Mouse (Mus musculus) heart, embryonic 10.5 days (tissue): Measurements from ENCODE around the gene H2-K1. TPM values are rescaled to one million over a fixed set of nuclear protein-coding genes. Genes with fewer than 3 reads are reported as not detected.
"Not testable (repeated sequence)": the region's sequence is repeated elsewhere in the genome, so short reads cannot be mapped to it uniquely, and the experiment has no call there.

Experiments
- DNase-seq: peaks from one replicate; pipeline ENCODE4 v3.0.0-alpha.2; 2017; ENCODE audit warnings: low spot score
- H3K27ac ChIP-seq: fragments of 300-500 bp; sonication (generic); 2 replicates; pipeline ENCODE4 v1.5.1; 2016; ENCODE audit warnings: mild to moderate bottlenecking
- H3K27me3 ChIP-seq: fragments of 300-500 bp; sonication (generic); 2 replicates; pipeline ENCODE4 v1.6.1; 2016; ENCODE audit warnings: mild to moderate bottlenecking; ENCODE audit not compliant: poor library complexity, insufficient read depth, severe bottlenecking
- H3K36me3 ChIP-seq: fragments of 300-500 bp; sonication (generic); 2 replicates; pipeline ENCODE4 v1.6.1; 2016; ENCODE audit warnings: mild to moderate bottlenecking, moderate library complexity
- H3K4me1 ChIP-seq: fragments of 300-500 bp; sonication (generic); 2 replicates; pipeline ENCODE4 v1.6.1; 2016; ENCODE audit warnings: mild to moderate bottlenecking
- H3K4me3 ChIP-seq: fragments of 300-500 bp; sonication (generic); 2 replicates; pipeline ENCODE4 v1.5.1; 2016; ENCODE audit warnings: mild to moderate bottlenecking, moderate library complexity
- H3K9me3 ChIP-seq: fragments of 300-500 bp; sonication (generic); 2 replicates; pipeline ENCODE4 v1.6.1; 2016; ENCODE audit warnings: mild to moderate bottlenecking, moderate library complexity
- WGBS: fragments of 180-500 bp; shearing (Covaris S2); methylation state at CpG from one replicate; pipeline ENCODE4 v1.1.7; 2016; 5-methylcytosine and 5-hydroxymethylcytosine counted together
- polyA plus RNA-seq: library from polyadenylated mRNA; unstranded; fragments of >200 nt; fragmentation: Nextera tagmentation; extraction: Ambion mirVana; gene quantifications from 2 replicates; pipeline ENCODE4 v1.2.1, GENCODE M21; 2016

H2-K1 gene
- polyA plus RNA-seq, 1 experiment from 2014 or later, result 16.2 TPM

DNA sequence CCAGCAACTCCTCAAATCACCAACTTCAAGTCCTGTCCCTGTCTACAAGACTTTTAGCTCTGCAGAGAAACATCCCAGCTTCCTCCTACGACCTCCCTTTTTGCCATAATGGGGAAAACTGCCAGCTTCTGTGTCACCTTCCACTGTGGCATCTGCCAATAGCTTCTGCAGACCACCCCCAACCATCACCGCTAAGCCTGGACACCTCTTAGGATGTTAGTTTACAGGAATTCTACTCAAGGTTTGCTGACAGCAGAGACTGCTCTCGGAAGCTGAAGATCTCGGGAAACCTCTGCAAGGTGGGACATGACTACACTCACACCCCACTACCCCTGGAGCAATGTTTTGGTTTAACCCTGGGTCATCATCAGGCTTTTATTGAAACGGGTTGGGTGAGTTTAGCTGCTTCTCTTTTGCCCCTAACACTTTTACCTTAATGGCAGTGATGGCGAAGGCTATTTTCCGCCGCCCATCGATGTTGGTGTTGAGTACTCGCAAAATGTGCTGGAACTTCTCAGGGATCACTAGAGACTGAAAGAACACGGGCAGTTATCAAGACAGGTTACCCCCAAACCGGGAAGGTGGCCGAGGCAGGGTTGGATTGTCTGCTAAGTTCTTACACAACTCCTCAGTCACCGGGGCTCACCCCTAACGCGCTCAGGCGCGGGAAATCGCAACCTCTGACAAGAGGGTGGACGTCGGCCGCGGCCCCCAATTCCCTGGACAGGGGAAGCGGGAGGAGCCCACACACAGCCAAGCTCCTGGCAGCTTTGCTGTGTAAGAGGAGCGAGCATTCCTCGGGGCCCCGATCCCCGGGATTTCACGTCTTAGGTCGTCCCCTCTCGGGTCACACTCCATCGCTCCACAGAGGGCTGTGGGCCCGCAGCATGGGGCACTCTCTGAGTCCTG is 45.2 kb downstream of the H2-K1 start:
- WGBS, result under 1% methylated on average over 33 of the region's 33 CpGs
- Histone ChIP-seq H3K27ac (peak overlapping the region; percentile 98), H3K36me3 (peaks cover 55% of the 10 kb centered on the region), H3K27me3 (no peaks in the 10 kb centered on the region), H3K4me3 (peak overlapping the region; percentile 100), H3K4me1 (peaks cover 51% of the 10 kb centered on the region), H3K9me3 (no peaks in the 10 kb centered on the region)
- no peak for DNase-seq

DNA sequence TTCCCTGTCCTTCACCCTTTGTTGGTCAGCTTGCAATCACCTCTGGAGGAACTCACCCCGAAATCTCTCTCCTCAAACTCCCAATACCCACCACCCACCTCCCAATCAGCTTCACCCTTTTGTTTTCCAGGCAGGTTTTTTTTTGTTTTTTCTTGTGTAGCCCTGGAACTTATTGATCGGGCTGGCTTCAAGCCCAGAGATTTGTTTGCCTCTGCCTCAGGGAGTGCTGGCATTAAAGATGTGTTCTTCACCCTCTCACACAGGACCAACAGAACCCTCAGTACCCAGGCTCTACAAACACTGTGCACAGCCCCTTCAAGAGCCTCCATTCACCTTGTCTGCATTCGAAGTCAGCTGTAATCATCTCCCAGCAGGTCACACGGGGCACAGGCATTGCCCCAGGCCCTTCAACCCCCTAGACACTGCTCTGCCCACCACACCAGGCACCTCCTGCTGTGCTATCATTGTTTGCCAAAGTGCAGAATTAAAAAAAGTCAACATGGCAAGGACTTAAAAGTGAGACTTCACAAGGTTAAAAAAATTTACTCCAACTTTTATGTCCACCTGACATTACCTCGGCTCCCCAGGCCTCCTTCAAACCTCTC is 46.1 kb downstream of the H2-K1 start:
- H3K9me3 ChIP-seq, result no peaks in the 10 kb centered on the region
- H3K4me3 ChIP-seq, result peak overlapping the region; percentile 100
- H3K4me1 ChIP-seq, result peaks cover 51% of the 10 kb centered on the region
- H3K27ac ChIP-seq, result peak overlapping the region; percentile 98; the same call in 1 of the 2 replicates
- no peaks in the 10 kb centered on the region for H3K27me3 ChIP-seq
- no peak for DNase-seq
- WGBS, result 45% methylated on average over 5 of the region's 5 CpGs
- peaks cover 54% of the 10 kb centered on the region for H3K36me3 ChIP-seq

DNA sequence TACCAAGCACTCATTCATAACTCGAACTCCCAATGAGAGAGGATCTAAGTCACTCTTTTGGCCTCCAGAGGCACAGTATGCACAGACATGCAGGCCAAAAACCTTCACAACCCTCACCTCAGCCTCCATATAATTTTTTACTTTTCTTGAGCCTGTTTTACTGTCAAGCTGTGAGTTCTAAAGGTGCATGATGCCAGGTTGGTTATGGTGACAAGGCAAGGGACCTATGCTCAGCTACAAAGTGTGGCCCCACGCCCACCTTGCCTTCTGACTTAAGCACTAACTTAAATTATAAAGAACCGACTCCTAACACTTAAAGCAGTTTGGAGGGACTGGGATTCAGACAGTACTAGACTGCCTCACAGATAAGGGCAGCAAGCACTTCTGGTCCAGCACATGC is 46.8 kb downstream of the H2-K1 start:
- H3K4me1 ChIP-seq, result peaks cover 51% of the 10 kb centered on the region
- DNase-seq, result no peak
- H3K27ac ChIP-seq, result no peak overlapping the region
- WGBS, result 78% methylated on average over 3 of the region's 3 CpGs
- peak overlapping the region; percentile 100 for H3K4me3 ChIP-seq
- H3K27me3 ChIP-seq, result no peaks in the 10 kb centered on the region
- H3K36me3 ChIP-seq, result peaks cover 54% of the 10 kb centered on the region
- no peaks in the 10 kb centered on the region for H3K9me3 ChIP-seq

DNA sequence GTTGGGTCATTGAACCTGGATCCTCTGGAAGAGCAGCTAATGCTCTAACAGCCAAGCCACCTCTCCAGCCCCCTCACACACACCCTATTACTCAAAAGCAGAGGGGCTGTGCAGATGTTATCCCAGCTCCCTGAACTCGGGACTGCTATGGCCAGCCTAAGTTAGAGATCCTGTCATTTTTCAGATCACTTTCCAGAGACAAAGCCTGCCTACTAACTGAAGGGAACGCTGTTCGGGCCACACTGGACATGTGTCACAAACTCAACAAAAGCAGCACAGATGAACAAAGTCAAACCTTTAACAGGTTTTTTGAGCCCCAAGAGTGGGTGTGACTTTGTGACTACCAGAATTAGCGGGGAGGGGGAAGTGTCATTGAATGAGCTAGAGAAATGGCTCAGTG is 47.3 kb downstream of the H2-K1 start:
- Histone ChIP-seq H3K36me3 (peaks cover 55% of the 10 kb centered on the region), H3K27me3 (no peaks in the 10 kb centered on the region), H3K4me1 (peaks cover 51% of the 10 kb centered on the region), H3K27ac (no peak overlapping the region), H3K4me3 (peak overlapping the region; percentile 100), H3K9me3 (no peaks in the 10 kb centered on the region)
- no peak for DNase-seq
- WGBS, result 86% methylated on average over 4 of the region's 4 CpGs

DNA sequence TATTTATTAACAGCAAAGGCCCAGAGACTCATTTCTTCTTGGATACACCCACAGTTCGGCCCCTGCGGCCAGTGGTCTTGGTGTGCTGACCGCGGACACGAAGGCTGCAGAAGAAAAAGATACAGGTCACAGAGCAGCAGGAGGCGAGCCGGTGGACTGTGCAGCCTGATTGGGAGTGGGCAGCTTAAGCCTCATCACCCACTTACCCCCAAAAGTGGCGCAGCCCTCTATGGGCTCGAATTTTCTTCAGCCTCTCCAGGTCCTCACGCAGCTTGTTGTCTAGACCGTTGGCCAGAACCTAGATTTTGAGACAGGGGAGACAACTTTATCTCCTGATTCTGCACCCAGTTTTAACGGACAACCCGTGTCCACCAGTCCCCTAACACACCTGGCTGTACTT is 48.1 kb downstream of the H2-K1 start:
- Histone ChIP-seq H3K4me1 (peaks cover 51% of the 10 kb centered on the region), H3K4me3 (peak overlapping the region; percentile 63), H3K36me3 (peaks cover 60% of the 10 kb centered on the region)
- not testable (repeated sequence) for H3K9me3 ChIP-seq, H3K27me3 ChIP-seq, DNase-seq, H3K27ac ChIP-seq
- WGBS, result 74% methylated on average over 13 of the region's 13 CpGs

DNA sequence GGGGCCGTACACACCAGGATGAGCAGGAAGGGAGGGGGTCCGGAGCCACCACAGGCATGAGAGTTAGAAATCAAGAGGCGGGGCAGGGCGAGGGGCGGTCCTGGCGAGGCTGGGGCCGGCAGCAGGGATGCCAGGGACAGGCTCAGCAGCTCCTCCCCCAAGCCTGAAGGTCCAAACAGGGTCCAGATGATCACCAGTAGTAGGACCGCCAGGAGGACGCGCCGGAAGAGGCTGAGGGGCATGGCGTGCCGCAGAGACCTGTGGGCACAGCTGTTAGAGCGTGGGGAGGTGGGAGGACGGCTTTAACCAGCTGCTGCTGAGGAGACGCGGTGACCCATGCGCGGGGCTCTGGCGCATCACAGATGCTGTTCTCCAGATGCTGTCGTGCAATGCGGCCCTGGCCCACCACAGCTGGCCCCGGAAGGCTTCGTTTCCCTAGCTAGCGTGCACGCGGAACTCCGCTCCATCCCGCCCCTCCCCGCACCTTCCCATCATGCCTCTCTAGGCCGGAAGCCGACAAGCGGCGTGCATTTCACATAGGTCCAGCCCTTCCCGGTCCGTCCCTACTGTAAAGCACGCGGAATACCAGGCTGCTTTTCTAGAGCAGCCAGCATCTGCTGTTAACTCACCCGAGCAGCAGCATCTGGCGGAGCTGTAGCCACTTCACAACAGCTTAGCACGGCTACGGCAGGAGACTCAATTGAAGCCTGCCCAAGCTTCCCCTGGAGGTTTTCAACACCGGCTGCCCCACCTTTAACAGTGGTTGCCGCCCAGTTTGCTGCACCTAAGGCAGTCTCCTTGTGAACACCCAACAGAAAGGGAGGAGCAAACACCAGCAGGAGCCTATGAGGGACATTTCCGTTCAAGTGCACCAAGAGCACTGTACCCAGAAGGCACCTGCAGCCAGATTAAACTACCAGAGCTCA is 48.9 kb downstream of the H2-K1 start, which contains the start of gene B3galt4:
TSS of gene B3galt4 (minus strand) at position 468 of the 926 bp plus-strand sequence.
- peaks cover 46% of the 10 kb centered on the region for H3K4me1 ChIP-seq
- H3K4me3 ChIP-seq, result peak within 1 kb of the TSS; percentile 63
- H3K36me3 ChIP-seq, result peaks cover 66% of the 10 kb centered on the region
- no peaks in the 10 kb centered on the region for H3K9me3 ChIP-seq
- no peaks in the 10 kb centered on the region for H3K27me3 ChIP-seq
- H3K27ac ChIP-seq, result peak within 1 kb of the TSS; percentile 87
- WGBS, result 1% methylated on average over 45 of the region's 45 CpGs
- DNase-seq, result peak; percentile 96

DNA sequence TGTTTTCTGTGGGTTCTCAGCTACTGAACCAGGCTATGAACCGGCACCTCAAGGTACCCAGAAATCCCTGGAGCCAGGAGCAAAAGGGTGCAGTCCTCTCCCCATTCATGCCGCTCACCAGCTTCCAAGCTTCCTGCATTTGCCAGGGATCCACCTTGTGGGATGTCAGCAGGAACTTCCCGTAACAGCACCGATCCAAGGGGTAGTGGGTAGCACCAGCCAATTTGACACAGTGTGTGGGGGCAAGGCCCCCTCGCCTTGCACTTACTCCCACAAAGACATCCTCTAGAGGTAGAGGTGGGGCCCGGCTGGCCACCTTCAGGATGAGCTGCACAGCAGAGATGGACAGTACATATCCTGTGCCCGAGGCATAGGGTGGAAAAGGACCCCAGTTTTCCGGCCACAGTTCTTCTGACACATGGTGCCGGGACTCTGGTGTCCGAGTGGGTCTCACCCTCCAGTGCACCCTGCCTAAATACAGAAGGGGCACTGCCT is 50.0 kb downstream of the H2-K1 start:
- no peak for DNase-seq
- WGBS, result 71% methylated on average over 10 of the region's 10 CpGs
- no peaks in the 10 kb centered on the region for H3K27me3 ChIP-seq
- peaks cover 77% of the 10 kb centered on the region for H3K36me3 ChIP-seq
- H3K4me3 ChIP-seq, result peak overlapping the region; percentile 63
- H3K4me1 ChIP-seq, result peaks cover 46% of the 10 kb centered on the region
- no peaks in the 10 kb centered on the region for H3K9me3 ChIP-seq
- peak overlapping the region; percentile 87 for H3K27ac ChIP-seq

DNA sequence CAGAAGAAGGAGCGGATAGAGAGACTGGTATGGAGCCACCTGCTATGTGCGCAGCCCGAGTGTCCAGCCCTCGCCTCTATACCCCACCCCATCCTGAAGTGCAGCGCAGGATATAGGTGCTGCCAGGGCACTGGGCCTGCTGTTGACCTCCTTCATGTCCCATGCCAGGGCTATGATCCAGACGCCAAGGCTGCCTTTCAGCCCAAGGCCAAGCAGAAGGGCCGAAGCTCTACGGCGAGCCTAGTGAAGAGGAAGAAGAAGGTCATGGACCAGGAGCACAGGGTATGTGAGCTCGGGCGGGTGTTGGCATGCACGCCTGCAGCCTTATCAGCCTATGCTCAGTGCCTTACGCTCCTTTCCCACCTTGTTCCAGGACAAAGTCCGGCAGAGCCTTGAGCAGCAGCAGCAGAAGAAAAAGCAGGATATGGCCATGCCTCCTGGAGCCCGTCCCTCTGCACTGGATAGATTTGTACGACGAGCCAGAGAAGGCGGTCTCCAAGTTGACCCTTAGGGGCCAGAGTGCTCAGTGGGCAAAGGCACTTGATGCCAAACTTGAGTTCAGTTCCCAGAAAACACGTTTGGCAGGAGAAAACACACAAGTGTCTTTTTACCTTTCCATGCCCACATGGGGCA is 51.1 kb downstream of the H2-K1 start:
- H3K27ac ChIP-seq, result no peak overlapping the region
- no peaks in the 10 kb centered on the region for H3K9me3 ChIP-seq
- H3K36me3 ChIP-seq, result peaks cover 80% of the 10 kb centered on the region
- no peaks in the 10 kb centered on the region for H3K27me3 ChIP-seq
- H3K4me1 ChIP-seq, result peaks cover 39% of the 10 kb centered on the region
- 90% methylated on average over 19 of the region's 19 CpGs for WGBS
- no peak overlapping the region for H3K4me3 ChIP-seq
- DNase-seq, result no peak

DNA sequence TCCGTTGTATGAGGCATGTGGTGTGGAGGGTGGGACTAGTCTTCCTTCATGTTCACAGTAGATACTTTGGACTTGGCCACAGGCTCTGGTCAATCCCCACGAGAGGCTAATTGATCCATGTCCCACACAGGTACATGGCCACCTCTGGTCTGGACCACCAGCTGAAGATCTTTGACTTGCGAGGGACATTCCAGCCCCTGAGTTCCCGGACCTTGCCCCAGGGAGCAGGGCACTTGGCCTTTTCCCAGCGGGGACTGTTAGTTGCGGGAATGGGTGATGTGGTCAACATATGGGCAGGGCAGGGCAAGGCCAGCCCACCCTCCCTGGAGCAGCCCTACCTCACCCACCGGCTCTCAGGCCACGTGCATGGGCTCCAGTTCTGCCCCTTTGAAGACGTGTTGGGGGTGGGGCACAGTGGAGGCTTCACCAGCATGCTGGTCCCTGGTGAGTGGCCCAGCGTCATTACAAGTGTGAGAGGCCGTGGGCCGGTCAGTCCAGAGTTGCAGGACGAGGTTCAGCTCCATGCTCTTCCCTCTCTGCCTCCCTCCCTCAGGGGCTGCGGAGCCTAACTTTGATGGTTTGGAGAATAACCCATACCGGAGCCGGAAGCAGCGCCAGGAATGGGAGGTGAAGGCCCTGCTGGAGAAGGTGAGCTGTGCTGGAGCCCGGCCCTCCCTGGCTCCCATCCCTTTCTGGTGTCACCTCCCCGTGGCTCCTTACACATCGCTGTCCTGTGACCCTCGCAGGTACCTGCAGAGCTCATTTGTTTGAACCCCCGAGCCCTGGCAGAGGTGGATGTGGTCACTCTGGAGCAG is 51.9 kb downstream of the H2-K1 start:
- 87% methylated on average over 22 of the region's 22 CpGs for WGBS
- H3K36me3 ChIP-seq, result peaks cover 79% of the 10 kb centered on the region
- no peak for DNase-seq

DNA sequence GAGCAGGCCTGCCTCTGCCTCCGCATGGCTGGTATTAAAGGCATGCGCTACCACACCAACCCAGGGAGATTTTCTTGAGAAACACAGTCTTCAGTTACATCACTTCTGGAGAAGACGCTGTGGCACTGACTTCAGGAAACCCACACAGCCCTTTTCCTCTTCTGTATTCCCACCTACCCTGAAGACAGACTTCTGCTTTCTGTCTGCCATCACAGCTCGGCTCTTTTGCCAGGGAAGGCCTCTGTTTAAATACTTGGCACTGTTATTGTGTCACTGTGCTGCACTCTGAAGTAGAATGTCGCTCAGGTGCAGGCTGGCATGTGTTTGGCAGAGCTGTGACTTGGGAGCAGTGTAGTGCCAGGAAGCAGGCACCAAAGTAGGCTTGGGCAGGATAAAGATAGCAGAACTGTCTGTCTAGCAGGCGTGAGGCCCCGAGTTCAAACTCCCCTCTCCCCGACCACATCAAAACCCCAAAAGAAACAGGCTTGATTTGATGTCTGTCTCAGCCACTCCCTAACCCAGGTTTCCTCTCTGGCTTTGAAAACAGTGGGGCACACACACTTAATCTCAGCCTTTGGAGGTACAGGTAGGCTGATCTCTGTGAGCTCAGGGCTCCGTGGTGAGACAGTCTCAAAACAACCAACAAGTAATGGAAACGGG is 52.6 kb downstream of the H2-K1 start:
- Histone ChIP-seq H3K4me1 (peaks cover 25% of the 10 kb centered on the region), H3K9me3 (no peaks in the 10 kb centered on the region), H3K27ac (no peak overlapping the region), H3K4me3 (no peak overlapping the region), H3K27me3 (no peaks in the 10 kb centered on the region), H3K36me3 (peaks cover 78% of the 10 kb centered on the region)
- no peak for DNase-seq
- WGBS, result 88% methylated on average over 10 of the region's 10 CpGs

More for the DNA sequence above, 51.9 kb downstream of the H2-K1 start:
- no peak overlapping the region; the same call in 1 of the 2 replicates for H3K4me3 ChIP-seq
- no peak overlapping the region; the same call in 1 of the 2 replicates for H3K27ac ChIP-seq
- H3K27me3 ChIP-seq, result no peaks in the 10 kb centered on the region
- H3K9me3 ChIP-seq, result no peaks in the 10 kb centered on the region
- peaks cover 32% of the 10 kb centered on the region for H3K4me1 ChIP-seq
